Mouse (Mus musculus) thymus, postnatal 25 days (tissue): ENCODE results near the gene Tob2.

ENCODE experiments used
- DNase-seq: peaks from one replicate; pipeline ENCODE4 v3.0.0; 2022

The Tob2 gene

DNA sequence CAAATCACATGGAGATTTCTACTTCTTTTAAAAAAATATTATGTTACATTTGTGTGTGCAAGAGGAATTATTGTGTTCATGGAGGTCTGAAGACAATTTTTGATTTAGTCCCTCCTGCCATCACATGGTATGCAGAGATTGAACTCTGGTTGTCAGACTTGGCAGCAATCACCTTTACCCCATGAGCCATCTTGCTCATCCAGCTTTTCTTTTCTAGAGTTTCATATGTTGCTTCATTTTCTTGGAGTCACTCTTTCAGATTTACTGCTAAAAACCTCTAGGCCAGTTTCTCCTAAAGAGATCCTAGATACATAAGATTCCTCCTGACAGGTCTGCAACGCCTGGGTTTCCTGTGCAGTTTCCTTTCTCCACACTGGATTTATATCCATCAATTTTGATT, 49.0 kb downstream of the Tob2 start:
- DNase-seq = no peak

DNA sequence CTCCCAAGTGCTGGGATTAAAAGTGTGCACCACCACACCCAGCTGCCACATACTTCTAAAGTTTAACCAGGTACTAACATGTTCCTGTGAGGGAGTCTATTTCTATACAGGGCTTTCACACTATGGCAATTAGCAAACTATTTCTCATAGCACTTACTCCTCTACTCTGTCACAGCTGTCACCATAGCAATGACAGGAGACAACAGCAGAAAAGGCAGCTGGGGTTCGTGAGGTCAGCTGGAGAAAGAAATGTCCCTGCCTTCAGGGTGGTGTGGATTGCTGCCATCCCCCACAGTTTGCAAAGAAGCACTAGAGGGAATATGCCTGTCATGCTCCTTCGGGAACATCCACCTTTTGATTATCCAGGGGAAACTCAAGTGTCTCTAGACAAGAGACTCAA, 49.8 kb downstream of the Tob2 start:
- DNase-seq = no peak

DNA sequence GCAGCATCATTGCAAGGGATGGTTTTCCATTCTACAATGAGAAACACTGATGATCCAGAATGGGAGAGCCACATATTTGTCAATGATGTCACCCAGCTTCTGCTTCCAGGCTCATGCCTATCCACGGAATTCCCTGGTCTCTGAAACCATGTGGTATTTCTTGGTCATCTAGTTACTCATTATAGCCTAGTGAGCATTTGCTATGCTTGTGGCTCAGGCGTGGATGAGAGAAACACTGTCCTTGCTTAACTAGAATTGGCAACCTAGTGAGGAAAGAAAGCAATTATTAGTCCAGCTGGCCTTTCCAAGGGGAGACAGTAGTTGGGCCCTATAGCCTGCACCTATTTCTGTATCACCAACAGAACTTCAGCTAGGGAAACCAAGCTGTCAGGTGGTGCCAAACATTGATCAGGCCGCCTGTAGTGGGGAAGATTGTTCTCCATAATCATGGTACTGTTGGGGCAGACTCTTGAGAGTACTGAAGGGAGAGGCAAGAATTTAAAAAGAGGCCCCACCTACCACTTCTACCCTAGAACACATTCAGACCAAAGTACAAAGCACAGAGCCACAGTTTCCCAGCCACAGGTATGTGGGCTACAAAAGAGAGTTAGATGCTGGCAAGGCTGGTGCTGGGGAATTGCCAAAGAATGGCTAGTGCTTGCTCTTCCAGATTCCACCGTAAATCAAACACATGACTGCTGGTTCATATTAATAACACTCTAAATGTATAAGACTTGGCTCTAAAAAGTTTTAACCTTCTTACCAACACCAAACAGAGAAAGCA, 51.8 kb downstream of the Tob2 start:
- no peak for DNase-seq

DNA sequence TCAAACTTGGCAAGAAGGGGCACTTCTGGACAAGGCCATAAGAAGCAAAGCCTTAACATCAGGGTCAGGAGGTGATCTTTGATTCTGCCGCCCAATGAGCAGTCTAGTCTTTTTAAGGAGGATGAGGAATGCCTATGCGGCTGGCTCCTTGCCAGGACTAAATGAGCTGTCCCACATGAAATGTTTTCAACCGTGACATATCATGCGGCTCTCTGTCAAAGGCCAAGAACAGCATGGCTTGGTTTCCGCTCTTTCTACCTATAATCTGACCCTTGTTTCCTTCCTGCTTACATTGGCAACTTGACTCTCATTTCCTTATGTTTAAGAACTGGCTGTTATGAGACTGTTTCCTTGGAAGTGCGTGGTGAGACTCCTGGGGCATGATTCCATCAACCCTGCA, 53.0 kb downstream of the Tob2 start:
- DNase-seq = no peak

DNA sequence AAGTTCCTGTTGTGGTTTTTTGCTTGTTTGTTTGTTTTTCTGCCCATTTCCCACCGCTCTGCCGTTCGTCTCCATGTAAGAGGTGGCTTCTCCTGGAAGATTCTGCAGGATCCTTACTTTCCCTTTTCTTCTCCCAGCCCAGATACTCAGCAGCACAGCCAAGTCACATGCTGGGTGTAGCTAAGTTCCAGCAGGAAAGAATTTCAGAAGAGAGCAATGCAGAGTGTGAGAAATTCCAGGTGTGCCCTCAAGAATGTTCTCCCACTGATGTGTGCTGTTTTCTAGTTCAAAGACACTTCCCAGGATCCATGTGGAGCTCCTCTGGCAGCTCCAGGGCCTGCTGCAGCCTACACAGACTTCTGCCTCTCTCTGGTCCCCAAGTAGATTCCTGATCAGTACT, 53.7 kb downstream of the Tob2 start:
- no peak for DNase-seq

DNA sequence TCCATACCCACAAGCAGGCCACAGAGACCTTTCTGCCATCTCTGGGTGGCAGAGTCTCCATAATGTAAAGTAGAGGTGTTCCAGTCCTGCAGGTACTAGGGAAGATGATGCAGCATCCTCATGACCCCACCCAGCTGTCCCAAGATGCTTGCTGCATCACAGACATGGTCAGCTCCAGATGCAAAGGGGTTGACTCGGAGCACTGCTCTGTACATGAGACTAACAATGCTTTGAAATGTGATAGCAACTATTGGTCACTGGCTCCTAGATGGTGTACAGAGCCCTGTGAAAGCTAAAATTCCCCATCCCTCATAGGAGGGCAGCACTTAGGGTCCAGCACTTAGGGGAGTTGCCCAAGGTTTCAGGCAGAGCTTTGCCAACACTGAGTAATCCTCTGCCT, 54.4 kb downstream of the Tob2 start:
- no peak for DNase-seq

DNA sequence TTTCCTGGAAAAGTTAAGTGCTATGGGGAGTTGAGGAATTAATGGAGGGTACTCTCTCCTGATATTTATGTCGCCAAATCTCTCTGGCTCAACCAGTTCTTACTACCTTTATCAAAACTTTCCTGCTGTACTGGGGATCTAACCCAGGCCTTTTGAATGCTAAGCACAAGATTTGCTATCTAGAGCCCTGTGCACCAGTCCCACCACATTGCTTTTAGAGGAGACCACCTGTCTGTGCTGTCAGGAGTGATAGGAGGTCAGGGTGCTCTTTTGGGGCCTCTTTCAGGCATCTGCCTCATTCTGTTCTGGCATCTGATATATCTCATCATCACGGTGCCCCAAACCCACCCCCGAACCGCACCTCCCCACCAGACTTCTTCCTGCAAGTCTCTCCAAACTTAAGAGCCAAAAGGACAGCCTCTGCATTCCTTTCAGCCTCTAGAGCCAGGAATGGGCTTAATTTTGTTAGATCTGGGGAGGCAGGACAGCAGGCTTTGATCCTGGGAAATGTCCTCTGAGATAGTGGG, 55.1 kb downstream of the Tob2 start:
- no peak for DNase-seq

DNA sequence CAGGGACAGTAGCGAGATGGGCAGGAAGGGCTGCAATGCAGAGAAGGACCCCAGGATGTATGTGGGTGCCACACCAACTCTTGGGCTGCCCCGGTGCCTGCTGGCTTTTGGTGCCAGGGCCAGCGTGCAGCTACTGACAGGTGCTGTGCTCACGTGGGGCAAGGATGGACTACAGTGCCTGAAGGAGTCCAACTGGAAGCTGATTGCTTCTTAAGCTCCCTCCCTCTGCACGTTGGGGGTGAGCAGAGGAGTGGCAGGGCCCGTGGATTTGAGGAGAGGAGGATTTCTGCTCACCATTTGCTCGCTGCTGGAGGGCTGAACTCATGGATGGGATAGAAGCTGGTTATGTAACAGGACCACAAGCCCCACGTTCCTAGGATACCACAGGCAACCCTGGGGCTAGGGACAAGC, 55.6 kb downstream of the Tob2 start:
- DNase-seq = no peak

DNA sequence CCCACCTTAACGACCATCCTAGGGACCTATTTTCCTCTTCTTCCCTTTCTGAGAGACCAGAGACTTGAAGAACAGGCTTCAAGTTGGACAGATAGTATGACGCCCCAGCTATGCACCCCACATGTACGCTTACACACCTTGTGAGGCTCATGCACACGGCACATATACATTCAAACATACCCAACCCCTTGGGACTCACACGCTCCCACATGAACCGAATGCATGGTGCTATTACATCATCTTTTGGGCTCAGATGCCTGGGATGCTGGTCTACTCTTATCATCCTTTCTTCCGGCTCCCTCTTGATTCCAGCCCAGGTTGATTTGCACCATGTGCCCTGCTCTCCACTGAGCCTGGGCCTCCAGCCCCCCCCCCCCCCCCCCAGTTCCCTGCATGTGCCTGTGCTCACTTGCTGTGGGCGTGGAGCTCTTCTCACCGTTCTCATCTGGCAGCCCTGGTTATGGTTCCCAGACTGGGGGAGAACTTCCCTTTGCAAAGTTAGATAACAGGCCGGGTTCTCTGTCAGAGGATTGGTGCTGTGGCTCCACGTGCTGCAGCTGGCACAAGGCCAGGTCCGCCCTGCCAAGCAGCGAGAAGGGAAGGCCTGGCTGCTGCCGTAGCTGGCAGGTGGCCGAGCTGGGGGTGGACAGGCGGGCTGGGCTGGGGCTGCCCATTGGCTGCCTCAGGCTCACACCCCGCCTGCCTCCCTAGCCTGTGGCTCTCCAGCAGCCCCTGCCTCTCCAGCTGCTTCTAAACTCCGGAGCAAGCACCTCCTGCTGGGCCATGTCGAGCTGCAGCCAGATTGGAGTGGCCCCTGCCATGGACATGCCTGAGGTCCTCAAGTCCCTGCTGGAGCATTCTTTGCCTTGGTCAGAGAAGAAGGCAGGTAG, 56.4 kb downstream of the Tob2 start, which contains the start of gene Tef:
Tef (plus strand) TSS at position 421 of the 890 bp plus-strand sequence.
- DNase-seq = peak; percentile 74

DNA sequence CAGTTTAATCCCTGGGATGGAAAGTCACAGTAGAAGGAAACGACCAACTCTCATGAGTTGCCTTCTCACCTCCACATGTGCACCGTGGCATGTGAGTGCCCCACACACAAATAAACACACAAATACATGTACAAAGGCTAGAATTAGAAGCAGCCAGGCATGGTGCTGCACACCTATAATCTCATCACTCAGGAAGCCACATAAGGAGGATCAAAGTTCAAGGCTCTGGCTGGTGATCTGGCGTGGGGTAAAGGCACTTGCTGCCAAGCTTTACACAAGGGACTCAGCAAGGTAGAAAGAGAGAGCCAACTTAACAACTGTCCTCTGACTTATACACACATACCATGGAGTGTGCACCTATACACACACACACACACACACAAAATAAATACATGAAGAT, 58.2 kb downstream of the Tob2 start:
- no peak for DNase-seq

DNA sequence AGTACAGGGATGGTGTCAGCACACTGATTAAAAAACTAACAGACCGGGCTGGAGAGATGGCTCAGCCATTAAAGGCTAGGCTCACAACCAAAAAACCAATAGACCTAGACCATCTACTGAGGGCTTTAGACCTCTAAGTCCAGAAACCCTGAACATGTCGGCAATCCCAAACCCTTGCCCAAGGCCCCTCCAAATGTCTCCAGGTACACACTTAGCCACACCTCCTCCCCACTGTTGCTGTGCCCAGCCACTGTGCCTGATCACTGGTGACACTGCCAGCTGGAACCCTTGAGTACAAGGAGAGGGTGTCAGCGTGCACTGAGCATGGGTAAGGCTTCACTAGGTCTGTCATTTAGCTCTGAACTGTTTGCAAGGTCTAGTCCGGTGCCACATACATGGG, 60.2 kb downstream of the Tob2 start:
- DNase-seq = no peak
